Mouse (Mus musculus) kidney, postnatal 0 days (tissue): ENCODE results near the gene Mr1. TPM values are rescaled to one million over a fixed set of nuclear protein-coding genes. Genes with fewer than 3 reads are reported as not detected.

ENCODE experiments used
- ATAC-seq: fragments of 200-750 bp; cut with Nextera tagmentation; replicated peaks from 2 replicates; pipeline ENCODE4 v1.8.0; 2017; ENCODE audit warnings: low read depth, moderate number of reproducible peaks, moderate TSS enrichment, moderate library complexity; ENCODE audit not compliant: low FRiP score
- DNase-seq: peaks from one replicate; pipeline ENCODE4 v3.0.0-alpha.2; 2016; ENCODE audit warnings: low spot score
- H3K27ac ChIP-seq: fragments of 300-500 bp; sonication (generic); 2 replicates; pipeline ENCODE4 v1.5.1; 2014; ENCODE audit warnings: mild to moderate bottlenecking
- H3K27me3 ChIP-seq: fragments of 300-500 bp; sonication (generic); 2 replicates; pipeline ENCODE4 v1.6.1; 2014; ENCODE audit warnings: low read length, mixed read lengths; ENCODE audit not compliant: insufficient read depth
- H3K36me3 ChIP-seq: fragments of 300-500 bp; sonication (generic); 2 replicates; pipeline ENCODE4 v1.6.1; 2014; ENCODE audit warnings: low read length, mixed read lengths; ENCODE audit not compliant: insufficient read depth
- H3K4me1 ChIP-seq: fragments of 300-500 bp; sonication (generic); replicated peaks from 2 replicates; pipeline ENCODE4 v1.6.1; 2014; ENCODE audit warnings: antibody characterized with exemption, low read length, mixed read lengths; ENCODE audit not compliant: insufficient read depth
- H3K4me2 ChIP-seq: fragments of 300-500 bp; sonication (generic); 2 replicates; pipeline ENCODE4 v1.6.1; 2014; ENCODE audit warnings: mild to moderate bottlenecking, low read length, moderate library complexity, mixed read lengths
- H3K4me3 ChIP-seq: fragments of 300-500 bp; sonication (generic); replicated peaks from 2 replicates; pipeline ENCODE4 v1.5.1; 2014; ENCODE audit warnings: low read depth, low read length
- H3K9ac ChIP-seq: fragments of 300-500 bp; sonication (generic); 2 replicates; pipeline ENCODE4 v1.6.1; 2014; ENCODE audit warnings: low read depth, low read length
- H3K9me3 ChIP-seq: fragments of 300-500 bp; sonication (generic); replicated peaks from 2 replicates; pipeline ENCODE4 v1.6.1; 2016; ENCODE audit warnings: low read length, inconsistent platforms, mixed read lengths
- CTCF ChIP-seq: IDR thresholded peaks from 2 replicates; pipeline ENCODE4 v1.5.1; 2016; ENCODE audit warnings: antibody characterized with exemption, low read depth, mild to moderate bottlenecking, moderate library complexity
- WGBS: fragments of 180-500 bp; shearing (Covaris S2); extraction: QIAGEN DNeasy Blood & Tissue Kit; methylation state at CpG from one replicate; pipeline ENCODE4 v1.1.7; 2014; 5-methylcytosine and 5-hydroxymethylcytosine counted together
- polyA plus RNA-seq: library from polyadenylated mRNA; unstranded; fragments of >200 nt; fragmentation: Nextera tagmentation; extraction: Ambion mirVana; gene quantifications from 2 replicates; pipeline ENCODE4 v1.2.1, GENCODE M21; 2015

The Mr1 gene
- polyA plus RNA-seq: 7.4 and 7.9 TPM in 2 replicates

DNA sequence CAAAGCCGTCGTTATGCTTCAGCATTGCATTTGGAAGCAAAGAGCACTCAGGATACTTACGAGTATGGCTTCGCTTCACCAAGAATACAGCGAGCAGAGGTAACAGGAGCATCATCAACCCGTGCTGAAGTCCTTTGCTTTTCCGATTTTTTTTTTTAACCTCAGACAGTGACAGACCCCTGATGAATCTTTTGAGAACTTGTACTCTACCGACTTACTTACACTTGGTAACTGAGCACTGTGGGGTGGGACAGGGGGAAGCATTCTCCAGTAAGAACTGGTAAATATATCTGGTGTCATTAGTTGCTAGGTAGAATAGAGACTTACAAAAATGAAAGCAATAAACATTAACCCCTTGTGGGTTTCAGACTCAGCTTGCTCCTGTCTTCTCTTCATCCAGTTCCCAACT is at the start of gene Mr1:
TSS of gene Mr1 (minus strand) at position 243 of the 409 bp plus-strand sequence.
- Histone ChIP-seq H3K4me1 (no peaks in the 10 kb centered on the region), H3K27me3 (no peaks in the 10 kb centered on the region), H3K36me3 (no peaks in the 10 kb centered on the region), H3K9ac (peak within 1 kb of the TSS; percentile 59), H3K9me3 (no peaks in the 10 kb centered on the region), H3K4me3 (peak within 1 kb of the TSS; percentile 46), H3K27ac (peak within 1 kb of the TSS; percentile 65), H3K4me2 (peak within 1 kb of the TSS; percentile 62)
- ATAC-seq: peak; percentile 96
- no peak for TF ChIP-seq CTCF
- peak; percentile 99 for DNase-seq
- 19% methylated on average over 8 of the region's 8 CpGs for WGBS

GRCm38 (mm10) chr1:155192805-155193368 is 46.3 kb upstream of the Mr1 start:
- ATAC-seq: no peak
- Histone ChIP-seq H3K9me3 (no peaks in the 10 kb centered on the region), H3K4me2 (no peak overlapping the region), H3K36me3 (peaks cover 33% of the 10 kb centered on the region), H3K27ac (no peak overlapping the region), H3K27me3 (no peaks in the 10 kb centered on the region), H3K9ac (no peak overlapping the region), H3K4me1 (no peaks in the 10 kb centered on the region), H3K4me3 (no peak overlapping the region)
- DNase-seq: no peak
- 62% methylated on average over 15 of the region's 15 CpGs for WGBS
- no peak for TF ChIP-seq CTCF

GRCm38 (mm10) chr1:155191671-155192070 is 45.1 kb upstream of the Mr1 start:
- 67% methylated on average over 2 of the region's 2 CpGs for WGBS
- ATAC-seq: no peak
- peaks cover 37% of the 10 kb centered on the region for H3K36me3 ChIP-seq

GRCm38 (mm10) chr1:155191219-155191618 is 44.6 kb upstream of the Mr1 start:
- TF ChIP-seq CTCF: no peak
- no peak overlapping the region for H3K4me2 ChIP-seq
- no peak for ATAC-seq
- no peaks in the 10 kb centered on the region for H3K9me3 ChIP-seq
- H3K4me3 ChIP-seq: no peak overlapping the region
- no peak overlapping the region for H3K9ac ChIP-seq
- no peaks in the 10 kb centered on the region for H3K27me3 ChIP-seq
- H3K36me3 ChIP-seq: peaks cover 37% of the 10 kb centered on the region
- H3K27ac ChIP-seq: no peak overlapping the region
- H3K4me1 ChIP-seq: no peaks in the 10 kb centered on the region
- WGBS: 89% methylated on average over 8 of the region's 8 CpGs
- no peak for DNase-seq

More at GRCm38 (mm10) chr1:155191671-155192070, 45.1 kb upstream of the Mr1 start:
- Histone ChIP-seq H3K4me1 (no peaks in the 10 kb centered on the region), H3K4me2 (no peak overlapping the region), H3K27ac (no peak overlapping the region), H3K4me3 (no peak overlapping the region), H3K9me3 (no peaks in the 10 kb centered on the region), H3K9ac (no peak overlapping the region), H3K27me3 (no peaks in the 10 kb centered on the region)
- no peak for TF ChIP-seq CTCF
- DNase-seq: no peak

DNA sequence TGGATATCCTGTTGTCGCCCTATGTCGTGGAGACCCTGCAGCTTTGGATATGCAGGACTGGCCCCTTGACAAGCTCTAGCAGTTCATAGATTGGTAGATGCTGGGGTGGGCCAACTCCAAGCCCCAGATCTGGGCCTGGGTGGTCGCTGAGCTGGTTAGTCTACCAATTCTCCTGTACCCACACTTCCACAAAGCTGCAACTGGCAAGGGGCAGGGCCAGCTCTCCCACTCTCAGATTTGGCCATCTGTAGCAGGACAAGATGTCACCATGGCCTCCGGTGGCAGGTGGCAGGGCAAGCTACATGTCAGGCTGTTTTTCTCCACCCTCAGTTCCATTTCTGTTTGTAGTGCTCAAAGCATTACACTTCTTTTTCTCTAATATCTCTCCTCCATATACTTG is 42.0 kb upstream of the Mr1 start:
- WGBS: 91% methylated on average over 4 of the region's 4 CpGs
- Histone ChIP-seq H3K9me3 (no peaks in the 10 kb centered on the region), H3K27me3 (no peaks in the 10 kb centered on the region), H3K4me3 (no peak overlapping the region), H3K9ac (no peak overlapping the region), H3K27ac (no peak overlapping the region), H3K36me3 (peaks cover 43% of the 10 kb centered on the region), H3K4me1 (no peaks in the 10 kb centered on the region), H3K4me2 (no peak overlapping the region)
- TF ChIP-seq CTCF: no peak
- DNase-seq: no peak
- no peak for ATAC-seq

DNA sequence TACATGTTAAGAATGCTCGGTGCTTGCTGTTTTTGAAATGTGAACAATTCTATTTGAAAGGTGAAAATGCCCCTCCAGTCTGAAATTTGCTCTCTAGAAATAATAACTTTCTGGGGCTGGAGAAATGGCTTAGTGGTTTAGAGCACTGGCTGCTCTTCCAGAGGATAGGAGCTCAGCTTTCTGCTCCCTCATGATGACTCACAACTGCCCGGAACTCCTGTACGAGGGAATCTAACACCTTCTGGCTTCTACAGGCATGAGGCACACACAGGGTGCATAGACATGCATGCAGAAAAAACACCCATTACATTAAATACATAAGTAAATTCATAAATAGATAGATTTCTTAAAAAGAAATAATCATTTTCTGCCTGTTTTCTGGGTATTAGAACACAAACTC is 37.6 kb upstream of the Mr1 start:
- WGBS: 69% methylated on average over 3 of the region's 3 CpGs
- TF ChIP-seq CTCF: no peak
- no peak for ATAC-seq
- Histone ChIP-seq H3K27me3 (no peaks in the 10 kb centered on the region), H3K4me1 (no peaks in the 10 kb centered on the region), H3K9me3 (no peaks in the 10 kb centered on the region), H3K4me3 (no peak overlapping the region), H3K27ac (no peak overlapping the region), H3K36me3 (peaks cover 20% of the 10 kb centered on the region; the same call in 1 of the 2 replicates), H3K4me2 (no peak overlapping the region), H3K9ac (no peak overlapping the region)
- no peak for DNase-seq
